Mouse (Mus musculus) thymus, adult 2 months (tissue): Measurements from ENCODE around the gene Traf3ip2.

ENCODE experiments used
- CTCF ChIP-seq: fragments of 200-500 bp; IDR thresholded peaks from 2 replicates; pipeline ENCODE4 v1.5.1; 2012; ENCODE audit warnings: mild to moderate bottlenecking, control low read depth, low read length, moderate library complexity, borderline replicate concordance; ENCODE audit not compliant: control insufficient read depth, poor library complexity, insufficient read depth; ENCODE audit errors: extremely low read depth
- POLR2A ChIP-seq: fragments of 200-500 bp; IDR thresholded peaks from 2 replicates; pipeline ENCODE4 v1.6.1; 2012; ENCODE audit warnings: mild to moderate bottlenecking, low read length, control low read depth, moderate library complexity; ENCODE audit not compliant: control insufficient read depth, poor library complexity, insufficient read depth; ENCODE audit errors: extremely low read depth

DNA sequence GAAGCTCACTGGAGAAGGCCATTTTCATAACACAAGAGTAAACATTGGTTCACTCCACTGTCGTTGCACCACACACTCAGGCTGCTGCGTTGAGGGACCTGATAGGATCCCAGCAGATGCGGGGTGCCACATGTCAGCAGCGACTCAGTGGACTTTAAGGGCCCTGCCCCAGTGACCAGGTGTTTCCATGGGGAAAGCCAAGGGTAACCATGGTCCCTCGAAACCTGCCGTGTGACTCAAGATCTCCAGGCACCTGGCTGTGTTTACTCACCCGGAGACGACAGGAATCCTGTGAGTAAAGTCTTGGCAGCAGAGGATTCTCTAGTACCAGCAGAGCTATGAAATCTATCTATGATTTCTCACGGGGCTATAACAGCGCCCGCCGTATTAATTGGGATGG lies 45.8 kb upstream of the Traf3ip2 start:
- TF ChIP-seq CTCF (no peak), POLR2A (no peak)
